Mouse (Mus musculus) megakaryocyte, embryonic 14.5 days (primary cell): ENCODE results near the gene Slc22a3.

Experiments
- FLI1 ChIP-seq: IDR thresholded peaks from 2 replicates; pipeline ENCODE4 v1.6.1; 2012; ENCODE audit warnings: low read length, inconsistent platforms, mixed read lengths
- GATA1 ChIP-seq: IDR thresholded peaks from 3 replicates; pipeline ENCODE4 v1.6.1; 2012; ENCODE audit warnings: mixed read lengths, low read length, inconsistent platforms, borderline replicate concordance

DNA sequence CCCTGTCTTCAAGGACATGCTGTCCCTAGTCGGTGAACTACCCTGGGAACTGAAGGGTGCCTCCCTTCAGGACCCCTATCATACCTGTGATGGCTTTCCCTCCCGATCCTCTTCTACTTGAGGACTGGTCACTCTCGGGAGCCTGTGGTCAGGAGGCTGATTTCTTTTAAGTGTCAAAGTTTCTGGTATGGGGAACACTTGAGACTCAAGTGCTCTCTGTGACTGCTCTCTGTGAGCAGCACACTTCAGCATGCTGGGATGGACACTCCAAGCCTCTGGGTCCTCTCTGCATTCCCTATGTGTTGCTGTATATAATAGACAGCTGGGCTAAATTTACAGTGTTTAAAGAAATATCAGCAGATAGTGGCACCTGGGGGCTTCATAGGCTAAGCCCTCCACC is 39.9 kb downstream of the Slc22a3 start:
- no peak for TF ChIP-seq GATA1
- no peak for TF ChIP-seq FLI1
